Mouse (Mus musculus): ENCODE measurements around the gene Gpsm1. TPM values are rescaled to one million over a fixed set of nuclear protein-coding genes. Genes with fewer than 3 reads are reported as not detected.

Gpsm1 gene
- polyA plus RNA-seq, 1 experiment from 2014 or later: 114 TPM

GRCm38 (mm10) chr2:26313394-26313793, 1.9 kb upstream of the Gpsm1 start:
- no peak for ATAC-seq (ENCODE audit: low read depth)
- WGBS: 88% methylated on average over 1 of the region's 1 CpGs
- H3K4me2 ChIP-seq: no peak overlapping the region

DNA sequence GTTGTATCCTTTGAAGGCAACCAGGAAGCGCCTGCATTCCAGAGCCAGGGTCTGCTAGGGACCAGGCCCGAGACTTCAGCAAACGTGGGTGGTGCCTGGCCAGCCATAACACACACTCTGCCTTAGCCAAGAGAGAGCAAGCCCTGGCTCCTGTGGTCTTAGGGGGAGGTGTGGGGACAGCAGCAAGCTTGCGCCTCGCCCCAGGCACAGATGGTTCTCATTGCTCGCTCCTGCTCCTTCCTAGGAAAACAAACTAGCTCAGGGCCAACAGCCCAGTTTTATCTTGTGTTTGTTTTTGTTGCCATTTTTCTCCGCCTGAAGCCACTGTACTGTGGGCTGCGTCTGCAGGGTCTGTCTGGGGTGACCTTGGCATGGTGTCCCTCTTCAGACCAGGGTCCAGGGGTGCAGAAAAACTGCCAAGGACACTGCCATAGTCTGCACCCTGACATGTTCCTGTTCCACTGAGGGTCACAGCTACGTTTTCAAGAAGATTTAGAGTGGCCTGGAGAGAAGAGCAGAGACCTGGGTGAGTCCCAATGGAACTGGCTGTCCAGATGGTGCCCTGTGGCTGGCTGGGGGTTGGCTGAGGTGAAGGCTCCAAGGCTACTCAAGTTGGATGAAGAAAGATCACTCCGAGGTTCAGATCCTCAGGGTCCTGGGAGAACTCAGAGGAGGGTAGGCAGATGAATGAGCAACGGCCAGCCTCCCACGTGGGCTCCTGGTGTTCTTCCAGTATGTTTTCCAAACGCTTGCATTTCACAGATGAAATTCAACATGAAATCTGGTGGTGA, 839 bp upstream of the Gpsm1 start:
- peaks cover 51% of the 10 kb centered on the region for H3K4me1 ChIP-seq (replicated peaks)
- 60% methylated on average over 13 of the region's 13 CpGs for WGBS
- peak overlapping the region; percentile 94 for H3K9ac ChIP-seq
- peak overlapping the region; percentile 98 for H3K27ac ChIP-seq (replicated peaks)
- H3K4me3 ChIP-seq: peak overlapping the region; percentile 95
- peak overlapping the region; percentile 99 for H3K4me2 ChIP-seq
- no peak for ATAC-seq (ENCODE audit: low read depth)
- H3K27me3 ChIP-seq: no peaks in the 10 kb centered on the region
- H3K36me3 ChIP-seq: no peaks in the 10 kb centered on the region
- no peaks in the 10 kb centered on the region for H3K9me3 ChIP-seq

More at GRCm38 (mm10) chr2:26313394-26313793, 1.9 kb upstream of the Gpsm1 start:
- Histone ChIP-seq H3K4me3 (no peak overlapping the region), H3K36me3 (no peaks in the 10 kb centered on the region), H3K9me3 (no peaks in the 10 kb centered on the region), H3K27ac (replicated peaks) (no peak overlapping the region), H3K9ac (no peak overlapping the region), H3K4me1 (replicated peaks) (peaks cover 44% of the 10 kb centered on the region), H3K27me3 (no peaks in the 10 kb centered on the region)

GRCm38 (mm10) chr2:26315925-26316311, 603 bp downstream of the Gpsm1 start:
- peak overlapping the region; percentile 98 for H3K27ac ChIP-seq (replicated peaks)
- peaks cover 60% of the 10 kb centered on the region for H3K4me1 ChIP-seq (replicated peaks)
- 2% methylated on average over 11 of the region's 11 CpGs for WGBS

DNA sequence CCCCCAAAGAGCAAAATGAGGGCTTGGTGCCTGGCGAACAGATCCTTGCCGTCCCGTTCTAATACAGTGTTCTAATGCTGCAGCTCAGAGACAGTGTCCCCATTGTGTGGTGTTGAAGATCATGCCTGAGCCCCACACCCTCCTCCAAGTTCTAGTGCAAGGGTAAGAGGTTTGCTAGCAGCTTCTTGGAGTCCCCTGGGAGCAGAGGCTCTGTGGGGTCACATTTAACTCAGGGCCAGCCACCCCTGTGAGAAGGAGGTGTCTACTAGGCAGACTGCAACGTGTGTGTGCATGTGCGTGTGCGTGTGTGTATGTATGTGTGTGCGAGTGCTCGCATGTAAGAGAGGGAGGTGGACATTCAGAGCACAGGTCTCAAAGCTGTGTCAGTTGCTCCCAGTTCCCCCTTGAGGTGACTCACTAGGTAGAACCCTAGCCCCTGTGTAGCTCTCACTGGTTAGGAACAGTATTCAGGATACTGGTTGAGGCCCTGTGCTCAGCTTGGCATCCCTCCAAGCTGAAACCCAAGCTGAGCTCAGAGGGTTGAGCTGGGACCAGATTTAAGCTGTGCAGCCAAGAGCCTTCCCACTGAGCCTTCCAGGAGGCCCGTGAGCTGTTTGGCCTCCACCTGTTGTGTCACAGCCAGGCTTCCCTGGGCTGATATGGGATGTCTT, 1.4 kb downstream of the Gpsm1 start:
- Histone ChIP-seq H3K9me3 (no peaks in the 10 kb centered on the region), H3K4me2 (peak overlapping the region; percentile 99), H3K27ac (replicated peaks) (peak overlapping the region; percentile 98), H3K27me3 (no peaks in the 10 kb centered on the region), H3K4me3 (peak overlapping the region; percentile 95), H3K4me1 (replicated peaks) (peaks cover 67% of the 10 kb centered on the region), H3K36me3 (no peaks in the 10 kb centered on the region), H3K9ac (peak overlapping the region; percentile 94)
- WGBS: 52% methylated on average over 9 of the region's 9 CpGs
- peak; percentile 5; the same call in 1 of the 2 replicates for ATAC-seq (ENCODE audit: low read depth)

More at GRCm38 (mm10) chr2:26315925-26316311, 603 bp downstream of the Gpsm1 start:
- no peaks in the 10 kb centered on the region for H3K36me3 ChIP-seq
- no peaks in the 10 kb centered on the region for H3K9me3 ChIP-seq
- peak overlapping the region; percentile 99 for H3K4me2 ChIP-seq
- peak overlapping the region; percentile 94 for H3K9ac ChIP-seq
- no peaks in the 10 kb centered on the region for H3K27me3 ChIP-seq
- H3K4me3 ChIP-seq: peak overlapping the region; percentile 95
- peak; percentile 54 for ATAC-seq (ENCODE audit: low read depth)

GRCm38 (mm10) chr2:26317371-26317770, 2.1 kb downstream of the Gpsm1 start:
- no peak for ATAC-seq (ENCODE audit: low read depth)
- Histone ChIP-seq H3K9ac (peak overlapping the region; percentile 94), H3K4me2 (peak overlapping the region; percentile 99), H3K27ac (replicated peaks) (peak overlapping the region; percentile 98), H3K9me3 (no peaks in the 10 kb centered on the region), H3K4me3 (peak overlapping the region; percentile 95), H3K4me1 (replicated peaks) (peaks cover 74% of the 10 kb centered on the region), H3K27me3 (no peaks in the 10 kb centered on the region), H3K36me3 (peaks cover 5% of the 10 kb centered on the region)
- 72% methylated on average over 3 of the region's 3 CpGs for WGBS

- no peak for ATAC-seq (ENCODE audit: low read depth)
- Histone ChIP-seq H3K4me3 (peak overlapping the region; percentile 95; the same call in 1 of the 2 replicates), H3K9ac (peak overlapping the region; percentile 94; the same call in 1 of the 2 replicates), H3K9me3 (no peaks in the 10 kb centered on the region), H3K4me2 (peak overlapping the region; percentile 99), H3K27ac (replicated peaks) (no peak overlapping the region), H3K27me3 (no peaks in the 10 kb centered on the region), H3K4me1 (replicated peaks) (peaks cover 77% of the 10 kb centered on the region), H3K36me3 (peaks cover 13% of the 10 kb centered on the region)
- 89% methylated on average over 3 of the region's 3 CpGs for WGBS
Measured at GRCm38 (mm10) chr2:26317991-26318672, 2.8 kb downstream of the Gpsm1 start.

DNA sequence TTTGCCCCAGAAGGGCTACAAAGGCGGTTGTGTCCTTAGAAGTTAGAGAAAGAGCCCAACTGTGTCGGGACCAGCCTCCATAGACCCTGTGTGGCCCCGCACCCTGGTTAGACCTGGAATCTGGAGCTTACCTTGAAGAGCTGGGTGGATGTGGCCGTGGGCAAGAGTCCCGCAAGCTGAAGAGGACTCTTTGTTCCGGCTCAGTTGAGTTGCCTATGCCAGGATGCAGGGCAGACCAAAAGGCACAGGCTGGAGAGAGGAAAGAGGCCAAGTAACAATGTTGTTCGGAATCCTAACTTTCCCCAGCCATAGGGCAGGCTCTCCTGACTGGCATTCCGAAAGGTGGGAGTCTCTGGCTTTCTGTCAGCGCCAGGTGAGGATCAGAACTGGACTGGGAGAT, 3.8 kb downstream of the Gpsm1 start:
- Histone ChIP-seq H3K9ac (0 out of 2 replicates have a peak overlapping the region, but pooled peaks have one; percentile 8), H3K27me3 (no peaks in the 10 kb centered on the region), H3K4me1 (replicated peaks) (peaks cover 77% of the 10 kb centered on the region), H3K4me3 (no peak overlapping the region), H3K9me3 (no peaks in the 10 kb centered on the region), H3K27ac (replicated peaks) (no peak overlapping the region), H3K4me2 (peak overlapping the region; percentile 99; the same call in 1 of the 2 replicates), H3K36me3 (peaks cover 22% of the 10 kb centered on the region)
- 86% methylated on average over 9 of the region's 9 CpGs for WGBS
- ATAC-seq (ENCODE audit: low read depth): no peak

- Histone ChIP-seq H3K4me1 (replicated peaks) (peaks cover 71% of the 10 kb centered on the region), H3K9ac (0 out of 2 replicates have a peak overlapping the region, but pooled peaks have one; percentile 12), H3K27me3 (no peaks in the 10 kb centered on the region), H3K4me2 (no peak overlapping the region), H3K9me3 (no peaks in the 10 kb centered on the region), H3K4me3 (no peak overlapping the region), H3K36me3 (peaks cover 28% of the 10 kb centered on the region), H3K27ac (replicated peaks) (no peak overlapping the region)
- ATAC-seq (ENCODE audit: low read depth): no peak
- 90% methylated on average over 13 of the region's 13 CpGs for WGBS
Measured at GRCm38 (mm10) chr2:26319519-26320244, 4.4 kb downstream of the Gpsm1 start.

DNA sequence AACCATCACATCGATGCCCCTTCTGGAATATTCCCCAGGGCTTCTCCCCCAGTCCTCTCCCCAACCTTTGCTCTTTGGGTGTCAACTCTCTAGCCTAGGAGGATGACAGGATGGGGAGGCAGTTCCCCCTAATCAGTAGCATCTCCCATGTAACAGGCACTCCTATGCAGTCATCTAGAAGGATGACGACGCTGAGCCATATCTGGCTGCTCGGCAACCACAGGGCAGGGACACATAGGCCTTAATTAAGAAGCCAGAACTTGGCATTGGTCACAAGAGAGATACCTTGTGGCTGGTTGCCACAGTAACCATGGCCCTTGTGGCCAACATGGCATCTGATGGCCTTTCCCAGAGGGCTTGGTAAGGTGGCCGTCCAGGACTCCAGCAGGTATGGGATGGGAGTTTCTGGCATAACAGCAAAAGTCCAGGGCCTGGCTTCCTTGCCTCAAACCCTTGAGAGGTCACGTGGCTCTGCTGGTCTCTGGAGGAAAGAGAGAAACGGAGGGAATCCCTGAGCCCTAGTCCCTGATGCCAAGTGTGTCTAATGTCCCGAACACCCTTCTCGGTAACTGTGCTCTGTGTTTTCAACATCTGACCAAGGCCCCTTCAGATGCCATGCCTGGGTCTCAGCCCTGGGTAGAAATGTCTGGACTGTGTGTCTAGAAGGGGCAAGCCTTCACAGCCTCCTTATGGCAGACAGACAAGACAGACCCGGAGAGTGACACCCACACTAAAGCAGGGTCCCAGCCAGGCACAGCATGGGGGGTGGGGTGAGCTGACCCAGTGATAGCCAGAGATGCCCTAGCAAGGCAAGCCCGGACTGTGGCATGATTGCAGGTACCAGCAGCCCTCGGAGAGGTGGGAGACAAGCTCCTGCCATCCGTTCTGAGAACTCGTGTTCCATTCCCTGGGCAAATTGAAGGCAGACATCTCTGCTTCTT, 5.2 kb downstream of the Gpsm1 start:
- ATAC-seq (ENCODE audit: low read depth): no peak
- Histone ChIP-seq H3K4me3 (no peak overlapping the region), H3K4me1 (replicated peaks) (peaks cover 66% of the 10 kb centered on the region), H3K9ac (0 out of 2 replicates have a peak overlapping the region, but pooled peaks have one; percentile 26), H3K27ac (replicated peaks) (no peak overlapping the region), H3K36me3 (peaks cover 36% of the 10 kb centered on the region), H3K27me3 (no peaks in the 10 kb centered on the region), H3K9me3 (no peaks in the 10 kb centered on the region), H3K4me2 (no peak overlapping the region)
- WGBS: 86% methylated on average over 14 of the region's 14 CpGs

DNA sequence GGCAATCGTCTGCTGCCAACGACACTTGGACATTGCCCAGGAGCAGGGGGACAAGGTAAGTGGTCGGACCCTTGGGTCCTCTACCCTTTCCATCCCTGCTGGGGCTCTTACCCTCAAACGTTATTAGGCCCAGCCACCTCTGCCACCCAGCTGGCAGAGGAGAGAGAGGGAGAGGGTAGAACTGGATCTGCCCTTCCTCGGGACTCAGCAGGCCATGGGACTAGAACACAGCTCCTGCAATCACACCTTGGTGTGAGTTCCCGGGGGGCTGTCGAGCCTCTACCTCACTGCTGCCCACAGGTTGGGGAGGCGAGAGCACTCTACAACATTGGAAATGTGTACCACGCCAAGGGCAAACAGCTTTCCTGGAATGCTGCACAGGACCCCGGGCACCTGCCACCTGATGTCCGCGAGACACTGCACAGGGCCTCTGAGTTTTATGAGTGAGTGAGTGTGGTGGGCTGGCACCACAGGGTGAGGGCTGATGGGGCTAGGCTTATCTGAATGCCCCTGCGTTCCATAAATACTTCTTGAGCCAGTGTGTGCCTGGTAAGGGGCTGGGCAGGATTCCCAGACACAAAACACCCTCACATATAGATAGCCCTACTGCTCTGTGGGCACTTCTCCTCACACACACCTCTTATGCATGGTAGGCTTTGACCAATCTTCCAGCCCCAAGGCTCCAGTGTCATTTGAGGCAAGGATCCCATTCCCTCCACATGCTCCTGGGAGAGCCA, 8.4 kb downstream of the Gpsm1 start:
- Histone ChIP-seq H3K4me3 (no peak overlapping the region), H3K27ac (replicated peaks) (no peak overlapping the region), H3K4me2 (no peak overlapping the region), H3K36me3 (peaks cover 65% of the 10 kb centered on the region), H3K4me1 (replicated peaks) (peaks cover 38% of the 10 kb centered on the region), H3K27me3 (no peaks in the 10 kb centered on the region), H3K9me3 (no peaks in the 10 kb centered on the region), H3K9ac (no peak overlapping the region)
- WGBS: 94% methylated on average over 13 of the region's 13 CpGs
- no peak for ATAC-seq (ENCODE audit: low read depth)
